Mouse (Mus musculus): Measurements from ENCODE around the gene Cpm.

GRCm38 (mm10) chr10:117639221-117639599, 9.9 kb downstream of the Cpm start:
- no peak for TF ChIP-seq CTCF (IDR thresholded peaks at IDR 0.05; ENCODE audit: low read depth)
- TF ChIP-seq EP300 (IDR thresholded peaks at IDR 0.05; ENCODE audit: low read depth) = no peak

All from liver, embryonic 14.5 days (tissue).